Mouse (Mus musculus): Measurements from ENCODE around the gene Lamtor2.
A peak's percentile ranks its signal among the peaks of the same experiment; 100 is the strongest.
"Not testable (repeated sequence)": the region's sequence is repeated elsewhere in the genome, so short reads cannot be mapped to it uniquely, and the experiment has no call there.

Gene Lamtor2

DNA sequence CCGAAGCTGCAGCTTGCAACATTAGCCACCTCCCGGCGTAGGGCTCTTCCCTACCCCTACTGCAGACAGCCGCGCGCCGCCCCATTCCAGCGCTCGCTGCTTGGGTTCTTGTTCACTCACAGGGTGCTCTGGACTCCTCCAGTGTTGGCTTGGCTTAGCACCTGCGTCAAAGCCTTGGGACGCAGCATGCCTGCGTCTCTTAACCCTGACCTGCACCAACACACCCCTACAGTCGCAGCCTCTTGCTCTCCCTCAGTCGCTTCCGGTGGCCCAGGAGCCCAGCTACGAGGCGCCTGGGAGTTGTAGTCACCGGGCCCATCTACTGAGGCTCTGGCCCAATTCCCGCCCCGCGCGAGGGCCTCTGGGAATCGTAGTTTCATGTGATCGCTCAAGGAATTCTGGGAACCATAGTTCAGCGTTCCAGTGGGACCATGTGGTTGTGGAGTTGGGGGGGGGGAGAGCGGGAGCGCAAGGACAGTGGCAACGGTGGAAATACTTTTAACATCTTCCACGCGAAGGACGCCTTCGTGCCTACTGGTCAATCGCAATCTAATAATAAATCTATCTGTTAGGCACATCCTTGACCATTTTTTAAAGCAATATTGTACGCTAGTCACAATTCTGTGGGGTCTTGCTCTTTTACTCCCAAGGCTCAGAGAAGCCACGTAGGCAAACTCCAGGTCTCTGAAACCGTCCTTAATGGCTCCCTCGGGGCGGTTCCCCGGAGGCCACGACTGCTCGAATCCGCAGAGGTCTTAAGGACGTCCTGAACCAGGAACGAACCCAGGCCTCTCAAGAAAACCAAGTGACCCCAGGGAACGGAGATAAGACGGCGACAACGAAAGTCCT is at the start of gene Lamtor2:
TSS of gene Lamtor2 (minus strand) at position 399 of the 849 bp plus-strand sequence.
- DNase-seq = peak; percentile 99

- no peak for DNase-seq
Measured at GRCm38 (mm10) chr3:88602466-88602865, 49.6 kb upstream of the Lamtor2 start.

DNA sequence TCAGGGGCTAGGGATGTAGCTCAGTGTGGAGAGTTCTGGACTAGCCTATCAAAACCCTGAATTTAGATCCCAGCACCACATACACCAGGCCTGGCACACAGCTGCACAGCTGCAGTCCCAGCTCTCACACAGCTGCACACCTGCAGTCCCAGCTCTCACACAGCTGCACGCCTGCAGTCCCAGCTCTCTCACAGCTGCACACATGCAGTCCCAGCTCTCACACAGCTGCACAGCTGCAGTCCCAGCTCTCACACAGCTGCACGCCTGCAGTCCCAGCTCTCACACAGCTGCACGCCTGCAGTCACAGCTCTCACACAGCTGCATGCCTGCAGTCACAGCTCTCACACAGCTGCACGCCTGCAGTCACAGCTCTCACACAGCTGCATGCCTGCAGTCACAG is 43.7 kb upstream of the Lamtor2 start:
- DNase-seq = not testable (repeated sequence)

DNA sequence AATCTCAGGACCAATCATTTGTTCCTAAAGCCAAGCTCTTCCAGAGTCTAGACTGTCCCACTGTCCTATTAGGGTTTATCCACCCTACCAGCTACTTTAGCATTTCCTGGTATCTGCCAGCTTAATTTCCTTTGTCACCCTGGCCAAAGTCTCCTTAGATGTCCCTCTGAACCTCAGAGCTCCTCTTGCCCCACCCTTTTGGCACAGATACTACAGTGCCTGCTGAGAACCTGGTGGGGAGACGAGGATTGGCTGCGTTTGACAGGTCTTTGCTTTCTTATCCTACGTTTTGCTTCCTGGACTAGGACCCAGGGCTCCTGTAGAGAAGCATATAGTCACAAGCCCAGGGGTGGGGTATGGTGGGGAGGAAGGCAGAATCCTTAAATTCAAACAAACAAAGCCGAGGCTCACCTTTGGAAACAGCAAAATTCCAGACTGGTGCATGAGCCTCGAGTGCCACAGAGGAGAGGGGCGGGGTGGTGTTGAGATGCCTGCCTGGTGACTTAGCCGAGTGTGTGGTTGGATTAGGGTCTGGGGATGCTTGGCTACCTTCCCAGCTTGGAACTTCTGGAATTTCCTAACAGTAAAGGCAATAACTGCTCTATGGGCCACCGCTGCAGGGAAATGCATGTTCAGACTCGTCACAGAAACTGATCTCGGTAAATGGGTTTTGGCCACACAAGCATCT is 41.2 kb upstream of the Lamtor2 start:
- peak; percentile 42 to 54 for DNase-seq

GRCm38 (mm10) chr3:88592942-88593576 is 40.2 kb upstream of the Lamtor2 start:
- no peak for DNase-seq

GRCm38 (mm10) chr3:88591950-88592731 is 39.3 kb upstream of the Lamtor2 start:
- peak; percentile 54 to 55 for DNase-seq

GRCm38 (mm10) chr3:88591044-88591443 is 38.2 kb upstream of the Lamtor2 start:
- DNase-seq = no peak

DNA sequence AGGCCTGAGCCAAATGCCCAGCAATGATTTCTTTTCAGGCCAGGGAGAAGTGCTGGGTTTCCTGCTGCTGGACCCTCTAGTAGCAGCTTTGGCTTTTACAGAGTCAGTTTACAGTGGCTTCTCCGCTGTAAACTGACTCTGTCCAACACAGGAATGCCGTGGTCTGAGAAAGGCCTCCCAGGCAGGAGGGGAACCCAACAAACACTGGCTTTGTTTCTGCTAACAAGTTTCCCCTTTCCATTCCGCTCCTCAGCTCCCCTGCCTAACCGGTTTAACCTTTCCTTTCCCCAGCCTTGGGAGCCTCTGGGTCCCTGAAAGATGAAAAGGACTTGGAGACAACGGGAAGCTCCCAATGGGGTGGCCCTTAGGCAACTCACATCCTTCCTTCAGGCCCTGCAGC is 37.4 kb upstream of the Lamtor2 start:
- no peak for DNase-seq

- no peak for DNase-seq
Measured at GRCm38 (mm10) chr3:88586640-88587039, 33.8 kb upstream of the Lamtor2 start.

DNA sequence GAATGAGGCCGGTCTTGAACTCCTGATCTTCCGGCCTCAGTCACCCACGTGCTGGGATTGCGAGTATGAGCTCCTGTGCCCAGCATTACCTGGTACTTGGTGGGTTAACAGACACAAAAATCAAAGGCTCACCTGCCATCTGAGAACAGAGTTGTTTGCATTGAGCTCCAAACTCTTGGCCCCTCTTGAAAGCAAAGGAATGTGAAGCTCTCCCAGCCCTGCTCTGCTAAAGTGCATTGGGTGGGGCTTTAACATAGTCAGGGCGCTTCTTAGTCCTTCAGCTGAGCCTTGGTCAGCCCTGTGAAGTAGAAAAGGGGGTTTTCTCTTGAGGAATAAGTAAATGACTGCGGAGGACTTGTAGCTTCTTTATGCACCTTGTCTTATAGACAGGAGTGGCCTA is 32.9 kb upstream of the Lamtor2 start:
- no peak for DNase-seq

GRCm38 (mm10) chr3:88579454-88580117 is 26.7 kb upstream of the Lamtor2 start:
- DNase-seq = peak; percentile 81 to 84

DNA sequence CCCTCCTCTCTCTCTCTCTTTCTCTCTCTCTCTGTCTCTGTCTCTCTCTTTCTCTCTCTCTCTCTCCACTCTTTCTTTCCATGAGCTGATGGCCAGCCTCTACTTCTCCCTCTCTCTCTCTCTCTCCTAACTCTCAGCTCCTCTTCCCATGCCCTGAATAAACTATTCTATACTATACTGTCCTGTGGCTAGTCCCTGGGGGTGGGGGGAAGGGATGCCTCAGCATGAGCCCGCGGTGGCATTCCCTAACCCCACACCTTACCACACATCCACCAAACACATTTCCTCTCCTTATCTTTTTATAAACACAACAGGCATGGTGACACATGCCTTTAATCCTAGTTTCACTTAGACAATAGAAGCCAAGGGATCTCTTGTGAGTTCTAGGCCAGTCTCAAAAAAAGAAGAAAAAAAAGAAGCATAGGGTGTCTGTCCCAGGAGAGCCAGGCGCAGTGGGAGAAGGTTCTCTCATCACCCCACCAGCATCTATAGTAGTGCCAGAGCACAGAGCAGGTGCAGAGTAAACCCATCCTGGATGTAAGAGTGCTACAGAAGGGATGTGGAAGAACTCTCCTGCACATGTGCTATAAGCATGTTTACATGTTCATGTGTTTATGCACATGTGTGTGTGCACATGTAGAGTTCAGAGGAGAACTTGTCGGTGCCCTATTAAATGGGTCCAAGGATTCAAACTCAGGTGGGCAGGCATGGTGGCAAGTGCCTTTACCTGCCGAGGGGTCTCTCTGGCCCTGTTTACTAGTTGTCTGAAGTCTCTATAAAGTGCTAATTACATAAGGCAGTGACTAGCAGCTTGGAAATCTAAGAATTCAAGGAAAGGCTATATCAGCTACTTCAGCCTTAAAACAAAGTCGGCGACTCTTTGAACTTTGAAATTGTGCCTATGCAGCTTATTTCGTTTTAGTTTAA is 25.9 kb upstream of the Lamtor2 start:
- no peak for DNase-seq

GRCm38 (mm10) chr3:88577846-88578245 is 25.0 kb upstream of the Lamtor2 start:
- DNase-seq = not testable (repeated sequence)

GRCm38 (mm10) chr3:88575540-88575939 is 22.7 kb upstream of the Lamtor2 start, which contains the start of gene Ssr2:
Gene Ssr2 (plus strand): TSS chr3:88575876.
- DNase-seq = no peak

- no peak for DNase-seq
Measured at GRCm38 (mm10) chr3:88573810-88574209, 20.9 kb upstream of the Lamtor2 start.

DNA sequence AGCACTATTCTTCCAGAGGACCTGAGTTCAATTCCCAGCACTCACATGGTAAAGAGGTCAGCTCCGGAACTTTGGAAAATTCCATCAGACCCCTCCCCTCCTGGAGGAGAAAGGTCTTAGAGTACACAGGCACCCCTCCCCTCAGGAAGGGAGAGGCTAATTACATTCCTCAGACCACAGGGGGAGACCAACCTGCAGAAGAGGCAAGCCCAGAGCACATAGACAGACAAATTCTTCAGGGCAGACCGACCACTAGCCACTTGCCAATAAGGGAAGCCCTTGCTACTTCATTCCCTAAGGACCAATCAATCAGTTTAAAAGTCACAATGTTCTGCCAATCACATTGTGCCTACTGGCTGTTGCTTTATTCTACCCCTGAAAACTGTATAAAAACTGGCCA is 20.0 kb upstream of the Lamtor2 start:
- DNase-seq = no peak

- DNase-seq = no peak
Measured at GRCm38 (mm10) chr3:88571856-88572255, 19.0 kb upstream of the Lamtor2 start.

- DNase-seq = no peak
Measured at GRCm38 (mm10) chr3:88570341-88570740, 17.5 kb upstream of the Lamtor2 start.

DNA sequence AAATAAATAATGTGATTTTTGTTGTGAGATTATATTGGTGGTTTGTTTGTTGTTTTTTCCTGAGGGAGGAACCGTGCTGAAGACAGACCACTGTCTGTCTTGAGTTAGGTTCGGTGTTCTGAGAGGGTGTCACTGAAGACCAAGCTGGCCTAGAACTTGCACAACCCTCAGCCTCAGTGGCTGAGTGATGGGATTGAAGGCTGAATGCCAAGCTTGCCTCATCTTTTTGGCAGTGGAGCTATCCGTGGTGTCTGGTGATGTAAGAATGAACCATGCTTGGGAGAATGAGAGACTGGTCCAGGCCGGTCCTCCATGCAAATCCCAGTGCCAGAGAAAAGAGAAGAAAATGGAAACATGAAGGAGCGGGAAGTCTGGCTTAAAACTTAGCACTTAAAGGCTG is 16.8 kb upstream of the Lamtor2 start:
- DNase-seq = no peak

DNA sequence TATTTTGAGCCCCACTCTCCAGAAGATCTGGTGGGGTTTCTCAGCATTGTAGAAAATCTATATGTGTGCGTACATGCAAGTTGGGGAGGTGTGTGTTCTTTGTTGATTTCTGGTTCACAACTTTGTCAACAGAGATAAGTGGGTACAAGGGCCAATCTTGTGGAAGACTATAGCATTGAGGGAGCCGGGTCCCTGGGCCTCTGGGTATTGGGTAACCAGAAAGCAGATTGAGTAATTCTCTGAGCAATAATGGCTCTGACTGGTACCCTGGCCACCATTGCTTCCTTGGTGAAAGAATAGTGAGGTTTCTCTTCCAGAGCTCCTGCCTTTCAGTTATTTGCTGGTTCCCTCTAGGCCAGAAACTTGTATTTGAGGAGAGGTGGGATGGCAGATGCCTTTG is 16.2 kb upstream of the Lamtor2 start:
- no peak for DNase-seq

- DNase-seq = no peak
Measured at GRCm38 (mm10) chr3:88568615-88569014, 15.7 kb upstream of the Lamtor2 start.
